Mouse (Mus musculus): Measurements from ENCODE around the gene Adnp.

- TF ChIP-seq CTCF (IDR thresholded peaks at IDR 0.05) (no peak), EP300 (IDR thresholded peaks at IDR 0.05) (no peak)
These were observed 24.0 kb upstream of the Adnp start for GRCm38 (mm10) chr2:168230773-168231470.
